Mouse (Mus musculus) E14TG2a.4 (cell line): ENCODE measurements at regions not wholly inside any gene's neighbourhood (a gene's known extent, or its start where the extent isn't known, plus 50 kb on each side); places are given as distances from the start of the nearest gene placed in this dataset.

Experiments used
- H3K27me3 ChIP-seq: 2 replicates; pipeline ENCODE4 v1.6.1; 2014; ENCODE audit warnings: low read length, control low read depth; ENCODE audit not compliant: insufficient read depth
- H3K36me3 ChIP-seq: 2 replicates; pipeline ENCODE4 v1.6.1; 2014; ENCODE audit warnings: low read length, control low read depth; ENCODE audit not compliant: insufficient read depth
- H3K4me1 ChIP-seq: replicated peaks from 2 replicates; pipeline ENCODE4 v1.6.1; 2014; ENCODE audit warnings: low read depth, low read length, control low read depth
- H3K4me3 ChIP-seq: replicated peaks from 2 replicates; pipeline ENCODE4 v1.5.1; 2014; ENCODE audit warnings: mild to moderate bottlenecking, low read length
- H3K9me3 ChIP-seq: 2 replicates; pipeline ENCODE4 v1.6.1; 2014; ENCODE audit warnings: low read length, control low read depth
- CTCF ChIP-seq: conservative IDR thresholded peaks from 2 replicates; pipeline ENCODE4 v1.5.1; 2014; ENCODE audit warnings: low read length
- NANOG ChIP-seq: IDR thresholded peaks from 2 replicates; pipeline ENCODE4 v1.6.1; 2014; ENCODE audit warnings: borderline replicate concordance, low read length, mixed read lengths
- POU5F1 ChIP-seq: IDR thresholded peaks from 2 replicates; pipeline ENCODE4 v1.6.1; 2014; ENCODE audit warnings: low read length, borderline replicate concordance

- Histone ChIP-seq H3K36me3 (no peaks in the 10 kb centered on the region), H3K4me1 (no peaks in the 10 kb centered on the region), H3K27me3 (no peaks in the 10 kb centered on the region), H3K9me3 (no peaks in the 10 kb centered on the region), H3K4me3 (no peak overlapping the region)
- TF ChIP-seq CTCF: no peak
- no peak for TF ChIP-seq NANOG
- no peak for TF ChIP-seq POU5F1
Observed at GRCm38 (mm10) chr7:129853596-129853995, 261.9 kb downstream of the Wdr11 start.

- Histone ChIP-seq H3K4me1 (no peaks in the 10 kb centered on the region), H3K9me3 (no peaks in the 10 kb centered on the region), H3K27me3 (no peaks in the 10 kb centered on the region), H3K36me3 (no peaks in the 10 kb centered on the region), H3K4me3 (no peak overlapping the region)
- TF ChIP-seq CTCF (no peak), NANOG (no peak), POU5F1 (no peak)
Observed at GRCm38 (mm10) chr7:129854942-129855341, 263.3 kb downstream of the Wdr11 start.

- no peak overlapping the region for H3K4me3 ChIP-seq
- TF ChIP-seq CTCF: no peak
- TF ChIP-seq NANOG: no peak
- no peak for TF ChIP-seq POU5F1
- no peaks in the 10 kb centered on the region for H3K36me3 ChIP-seq
- H3K9me3 ChIP-seq: peaks cover 4% of the 10 kb centered on the region; the same call in 1 of the 2 replicates
- no peaks in the 10 kb centered on the region for H3K27me3 ChIP-seq
- H3K4me1 ChIP-seq: no peaks in the 10 kb centered on the region
Observed at GRCm38 (mm10) chr7:129862966-129863365, 271.3 kb downstream of the Wdr11 start.

GRCm38 (mm10) chr7:129865536-129865935, 273.9 kb downstream of the Wdr11 start:
- no peak for TF ChIP-seq NANOG
- no peak for TF ChIP-seq POU5F1
- no peak for TF ChIP-seq CTCF
- no peaks in the 10 kb centered on the region for H3K4me1 ChIP-seq
- H3K36me3 ChIP-seq: no peaks in the 10 kb centered on the region
- H3K4me3 ChIP-seq: no peak overlapping the region
- peaks cover 4% of the 10 kb centered on the region; the same call in 1 of the 2 replicates for H3K9me3 ChIP-seq
- no peaks in the 10 kb centered on the region for H3K27me3 ChIP-seq

- TF ChIP-seq CTCF: no peak
- no peak for TF ChIP-seq POU5F1
- TF ChIP-seq NANOG: no peak
- no peaks in the 10 kb centered on the region for H3K36me3 ChIP-seq
- H3K4me3 ChIP-seq: no peak overlapping the region
- peaks cover 12% of the 10 kb centered on the region for H3K9me3 ChIP-seq
- H3K4me1 ChIP-seq: no peaks in the 10 kb centered on the region
- no peaks in the 10 kb centered on the region for H3K27me3 ChIP-seq
Observed at GRCm38 (mm10) chr7:129872208-129872790, 280.6 kb downstream of the Wdr11 start.

GRCm38 (mm10) chr7:129876202-129876851, 284.7 kb downstream of the Wdr11 start:
- peaks cover 12% of the 10 kb centered on the region for H3K9me3 ChIP-seq
- H3K4me1 ChIP-seq: no peaks in the 10 kb centered on the region
- H3K27me3 ChIP-seq: no peaks in the 10 kb centered on the region
- TF ChIP-seq CTCF: no peak
- H3K4me3 ChIP-seq: no peak overlapping the region
- no peaks in the 10 kb centered on the region for H3K36me3 ChIP-seq

GRCm38 (mm10) chr7:129876852-129877223, 285.2 kb downstream of the Wdr11 start:
- Histone ChIP-seq H3K4me3 (no peak overlapping the region), H3K9me3 (peaks cover 12% of the 10 kb centered on the region), H3K4me1 (no peaks in the 10 kb centered on the region), H3K36me3 (no peaks in the 10 kb centered on the region), H3K27me3 (no peaks in the 10 kb centered on the region)
- no peak for TF ChIP-seq CTCF
- no peak for TF ChIP-seq POU5F1
- TF ChIP-seq NANOG: no peak

GRCm38 (mm10) chr7:129896291-129896690, 304.6 kb downstream of the Wdr11 start:
- Histone ChIP-seq H3K4me1 (no peaks in the 10 kb centered on the region), H3K27me3 (no peaks in the 10 kb centered on the region), H3K36me3 (no peaks in the 10 kb centered on the region), H3K4me3 (no peak overlapping the region), H3K9me3 (no peaks in the 10 kb centered on the region; the same call in 1 of the 2 replicates)
- TF ChIP-seq NANOG (no peak), POU5F1 (no peak), CTCF (no peak)

- no peaks in the 10 kb centered on the region for H3K36me3 ChIP-seq
- no peak for TF ChIP-seq POU5F1
- no peak for TF ChIP-seq NANOG
- TF ChIP-seq CTCF: no peak
- H3K4me3 ChIP-seq: no peak overlapping the region
- H3K4me1 ChIP-seq: no peaks in the 10 kb centered on the region
- H3K27me3 ChIP-seq: no peaks in the 10 kb centered on the region
- no peaks in the 10 kb centered on the region for H3K9me3 ChIP-seq
Observed at GRCm38 (mm10) chr7:129897511-129897910, 305.8 kb downstream of the Wdr11 start.
